Mouse (Mus musculus) hindbrain, embryonic 12.5 days (tissue): ENCODE measurements at regions not wholly inside any gene's neighbourhood (a gene's known extent, or its start where the extent isn't known, plus 50 kb on each side); places are given as distances from the start of the nearest gene placed in this dataset.

Experiments used
- ATAC-seq: fragments of 200-750 bp; cut with Nextera tagmentation; 2 replicates; pipeline ENCODE4 v1.8.0; 2017; ENCODE audit warnings: moderate TSS enrichment; ENCODE audit not compliant: low FRiP score
- H3K27ac ChIP-seq: fragments of 300-500 bp; sonication (generic); 2 replicates; pipeline ENCODE4 v1.5.1; 2016; ENCODE audit warnings: mild to moderate bottlenecking
- H3K27me3 ChIP-seq: fragments of 300-500 bp; sonication (generic); 2 replicates; pipeline ENCODE4 v1.6.1; 2016; ENCODE audit warnings: mild to moderate bottlenecking
- H3K36me3 ChIP-seq: fragments of 300-500 bp; sonication (generic); 2 replicates; pipeline ENCODE4 v1.6.1; 2016; ENCODE audit warnings: mild to moderate bottlenecking
- H3K4me1 ChIP-seq: fragments of 300-500 bp; sonication (generic); 2 replicates; pipeline ENCODE4 v1.6.1; 2016
- H3K4me2 ChIP-seq: fragments of 300-500 bp; sonication (generic); replicated peaks from 2 replicates; pipeline ENCODE4 v1.6.1; 2016; ENCODE audit warnings: mild to moderate bottlenecking
- H3K4me3 ChIP-seq: fragments of 300-500 bp; sonication (generic); 2 replicates; pipeline ENCODE4 v1.5.1; 2016; ENCODE audit warnings: mild to moderate bottlenecking
- H3K9ac ChIP-seq: fragments of 300-500 bp; sonication (generic); 2 replicates; pipeline ENCODE4 v1.6.1; 2016; ENCODE audit warnings: mild to moderate bottlenecking, moderate library complexity
- H3K9me3 ChIP-seq: fragments of 300-500 bp; sonication (generic); replicated peaks from 2 replicates; pipeline ENCODE4 v1.6.1; 2016; ENCODE audit warnings: mild to moderate bottlenecking
- WGBS: fragments of 180-500 bp; shearing (Covaris S2); methylation state at CpG from one replicate; pipeline ENCODE4 v1.1.7; 2016; 5-methylcytosine and 5-hydroxymethylcytosine counted together

DNA sequence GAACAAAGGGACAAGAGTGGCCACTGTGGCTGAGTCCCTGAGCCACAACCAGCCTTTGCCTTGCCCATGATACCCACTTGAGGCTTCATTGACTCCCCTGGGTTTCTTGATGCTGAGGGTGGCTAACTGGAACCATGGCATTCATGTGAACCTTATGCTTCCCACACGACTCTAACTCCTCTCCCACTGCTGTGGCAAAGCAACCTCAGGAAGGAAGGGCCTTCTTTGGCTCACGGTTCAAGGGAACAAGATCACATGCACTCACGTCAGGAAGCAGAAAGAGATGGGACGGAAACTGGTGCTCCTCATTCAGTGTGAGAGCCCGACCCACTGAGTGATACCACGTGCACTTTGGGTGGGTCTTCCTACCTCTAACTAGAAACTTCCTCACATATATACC is 190.3 kb downstream of the Pdcd6ip start:
- Histone ChIP-seq H3K4me1 (0 out of 2 replicates have a peak, but pooled peaks cover 6% of the 10 kb centered on the region), H3K4me2 (no peak overlapping the region), H3K36me3 (no peaks in the 10 kb centered on the region), H3K9me3 (no peaks in the 10 kb centered on the region), H3K4me3 (no peak overlapping the region), H3K9ac (no peak overlapping the region), H3K27ac (no peak overlapping the region), H3K27me3 (no peaks in the 10 kb centered on the region)
- 90% methylated on average over 6 of the region's 6 CpGs for WGBS
- no peak for ATAC-seq

DNA sequence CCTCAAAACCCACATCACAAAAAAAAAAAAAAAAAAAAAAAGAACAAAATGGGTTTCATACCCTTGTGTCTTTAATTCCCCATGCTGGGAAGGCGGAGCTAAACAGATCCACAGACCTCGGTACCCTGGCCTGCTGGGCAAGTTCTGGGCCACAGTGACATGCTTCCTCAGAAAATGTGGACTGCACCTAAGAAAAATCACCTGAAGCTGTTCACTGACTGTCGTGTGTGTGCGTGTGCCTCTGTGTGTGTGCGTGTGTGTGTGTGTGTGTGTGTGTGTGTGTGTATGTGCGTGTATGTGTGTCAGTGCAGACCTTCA is 192.4 kb downstream of the Pdcd6ip start:
- Histone ChIP-seq H3K27me3 (no peaks in the 10 kb centered on the region), H3K4me3 (no peak overlapping the region), H3K36me3 (no peaks in the 10 kb centered on the region), H3K4me2 (no peak overlapping the region), H3K27ac (no peak overlapping the region), H3K9me3 (no peaks in the 10 kb centered on the region), H3K9ac (no peak overlapping the region), H3K4me1 (0 out of 2 replicates have a peak, but pooled peaks cover 6% of the 10 kb centered on the region)
- no peak for ATAC-seq
- WGBS = 86% methylated on average over 6 of the region's 6 CpGs

DNA sequence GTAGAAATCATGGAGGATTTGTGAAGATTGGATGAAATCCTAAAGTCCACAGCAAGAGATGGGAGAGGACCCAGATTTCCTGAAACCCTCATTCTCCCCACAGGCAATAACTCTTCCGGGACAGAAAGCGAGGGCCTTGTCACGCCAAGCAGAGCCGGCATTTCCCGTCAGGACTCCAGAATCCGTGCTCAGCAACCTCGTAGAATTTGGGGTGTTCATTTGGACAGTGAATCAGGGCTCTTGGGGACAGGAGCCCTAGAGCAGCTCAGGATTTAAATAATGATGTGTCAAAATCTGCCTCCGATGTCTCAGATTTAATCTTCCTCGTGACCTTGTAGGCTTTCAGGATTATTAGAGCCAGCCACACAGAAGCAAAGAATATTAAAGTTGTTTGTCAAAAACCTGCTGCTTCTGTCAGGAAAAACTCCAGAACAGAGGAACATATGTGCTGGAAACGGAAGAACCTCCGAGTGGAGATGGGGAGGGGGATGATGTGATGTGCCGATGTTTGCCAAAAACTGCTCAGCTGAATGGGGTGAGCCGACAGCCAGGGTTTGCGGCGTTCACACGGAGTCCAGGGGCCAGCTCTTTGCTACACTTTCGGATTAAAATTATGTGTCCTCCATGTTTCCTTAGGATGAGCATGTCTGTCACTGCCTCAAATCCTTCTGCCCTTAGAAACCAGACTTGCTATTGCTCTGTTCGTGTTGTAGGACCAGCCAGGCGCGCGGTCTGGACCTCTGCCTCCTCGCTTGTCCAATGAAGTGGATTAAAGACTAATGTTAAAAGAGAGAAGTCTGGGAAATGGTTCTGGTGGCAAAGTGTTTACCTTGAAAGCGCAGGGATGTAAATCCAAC is 193.0 kb downstream of the Pdcd6ip start:
- WGBS = 82% methylated on average over 23 of the region's 23 CpGs

DNA sequence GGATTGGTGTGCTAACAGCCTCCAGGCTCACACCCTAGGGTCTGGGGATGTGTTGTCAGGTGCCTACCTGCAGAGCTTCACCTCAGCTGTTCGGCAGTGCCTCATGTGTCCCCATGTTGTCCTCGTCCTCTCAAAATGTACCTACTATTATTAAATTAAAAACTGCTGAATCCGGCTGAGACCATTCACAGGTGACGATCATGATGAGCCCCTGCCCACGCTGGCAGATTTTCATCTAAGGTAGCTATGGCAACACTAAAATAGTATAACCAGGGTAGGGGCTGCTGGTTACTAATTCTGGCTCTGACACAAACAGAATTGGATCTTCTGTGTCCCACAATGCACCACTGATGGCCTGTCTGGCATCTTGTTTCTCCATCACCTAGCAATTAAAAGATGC is 196.8 kb downstream of the Pdcd6ip start:
- Histone ChIP-seq H3K9ac (no peak overlapping the region), H3K27ac (no peak overlapping the region), H3K4me2 (no peak overlapping the region), H3K27me3 (no peaks in the 10 kb centered on the region), H3K9me3 (no peaks in the 10 kb centered on the region), H3K4me1 (peaks cover 12% of the 10 kb centered on the region), H3K36me3 (no peaks in the 10 kb centered on the region), H3K4me3 (no peak overlapping the region)
- no peak for ATAC-seq
- 85% methylated on average over 5 of the region's 5 CpGs for WGBS

More for the DNA sequence above, 193.0 kb downstream of the Pdcd6ip start:
- Histone ChIP-seq H3K9me3 (no peaks in the 10 kb centered on the region), H3K36me3 (no peaks in the 10 kb centered on the region), H3K4me1 (0 out of 2 replicates have a peak, but pooled peaks cover 6% of the 10 kb centered on the region), H3K27ac (no peak overlapping the region), H3K9ac (no peak overlapping the region), H3K27me3 (no peaks in the 10 kb centered on the region), H3K4me3 (no peak overlapping the region), H3K4me2 (no peak overlapping the region)
- ATAC-seq = no peak

DNA sequence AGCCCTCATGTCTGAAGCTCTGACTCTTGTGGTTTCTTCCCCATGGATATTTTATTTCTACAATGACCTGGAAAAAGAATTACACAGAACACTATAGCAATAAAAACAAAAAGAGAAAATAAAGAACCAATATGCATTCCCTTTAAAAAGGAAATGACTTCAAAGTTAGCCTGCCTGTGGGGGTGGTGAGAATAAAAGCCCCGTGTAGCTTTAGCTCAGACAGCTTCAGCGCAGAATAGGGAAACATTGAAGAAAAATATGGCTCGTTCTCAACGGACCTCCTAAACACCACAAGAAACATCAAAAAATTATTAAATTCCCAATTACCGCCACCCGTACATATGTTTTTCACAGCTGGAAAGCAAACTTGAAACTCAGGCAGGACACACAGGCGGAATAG is 198.7 kb downstream of the Pdcd6ip start:
- no peak overlapping the region for H3K27ac ChIP-seq
- 89% methylated on average over 7 of the region's 7 CpGs for WGBS
- no peak overlapping the region for H3K9ac ChIP-seq
- no peaks in the 10 kb centered on the region for H3K9me3 ChIP-seq
- no peak overlapping the region for H3K4me3 ChIP-seq
- no peak overlapping the region for H3K4me2 ChIP-seq
- no peaks in the 10 kb centered on the region for H3K27me3 ChIP-seq
- H3K36me3 ChIP-seq = no peaks in the 10 kb centered on the region
- peaks cover 12% of the 10 kb centered on the region for H3K4me1 ChIP-seq
- no peak for ATAC-seq

DNA sequence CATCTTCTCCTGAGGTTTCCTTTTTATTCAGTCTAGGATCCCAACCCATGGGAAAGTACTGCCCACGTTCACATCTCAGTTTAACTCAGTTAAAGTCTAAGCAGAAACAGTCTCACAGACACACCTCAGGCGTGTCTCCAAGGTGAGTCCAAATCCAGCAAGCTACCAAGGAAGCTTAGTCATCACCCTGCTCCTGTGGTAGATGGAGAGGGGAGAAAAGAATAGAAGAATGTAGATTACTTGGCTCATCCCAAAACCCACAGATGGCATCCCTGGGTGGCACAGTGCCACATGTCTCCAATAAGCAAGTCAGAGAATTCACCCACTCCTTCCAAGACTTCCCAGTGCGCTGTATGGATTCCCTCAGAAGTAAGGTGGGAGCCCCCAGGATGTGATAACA is 199.2 kb downstream of the Pdcd6ip start:
- H3K27ac ChIP-seq = no peak overlapping the region
- no peaks in the 10 kb centered on the region for H3K9me3 ChIP-seq
- no peaks in the 10 kb centered on the region for H3K36me3 ChIP-seq
- no peak overlapping the region for H3K4me2 ChIP-seq
- no peak for ATAC-seq
- H3K27me3 ChIP-seq = no peaks in the 10 kb centered on the region
- no peak overlapping the region for H3K4me3 ChIP-seq
- WGBS = 88% methylated on average over 3 of the region's 3 CpGs
- H3K4me1 ChIP-seq = peaks cover 12% of the 10 kb centered on the region
- H3K9ac ChIP-seq = no peak overlapping the region

DNA sequence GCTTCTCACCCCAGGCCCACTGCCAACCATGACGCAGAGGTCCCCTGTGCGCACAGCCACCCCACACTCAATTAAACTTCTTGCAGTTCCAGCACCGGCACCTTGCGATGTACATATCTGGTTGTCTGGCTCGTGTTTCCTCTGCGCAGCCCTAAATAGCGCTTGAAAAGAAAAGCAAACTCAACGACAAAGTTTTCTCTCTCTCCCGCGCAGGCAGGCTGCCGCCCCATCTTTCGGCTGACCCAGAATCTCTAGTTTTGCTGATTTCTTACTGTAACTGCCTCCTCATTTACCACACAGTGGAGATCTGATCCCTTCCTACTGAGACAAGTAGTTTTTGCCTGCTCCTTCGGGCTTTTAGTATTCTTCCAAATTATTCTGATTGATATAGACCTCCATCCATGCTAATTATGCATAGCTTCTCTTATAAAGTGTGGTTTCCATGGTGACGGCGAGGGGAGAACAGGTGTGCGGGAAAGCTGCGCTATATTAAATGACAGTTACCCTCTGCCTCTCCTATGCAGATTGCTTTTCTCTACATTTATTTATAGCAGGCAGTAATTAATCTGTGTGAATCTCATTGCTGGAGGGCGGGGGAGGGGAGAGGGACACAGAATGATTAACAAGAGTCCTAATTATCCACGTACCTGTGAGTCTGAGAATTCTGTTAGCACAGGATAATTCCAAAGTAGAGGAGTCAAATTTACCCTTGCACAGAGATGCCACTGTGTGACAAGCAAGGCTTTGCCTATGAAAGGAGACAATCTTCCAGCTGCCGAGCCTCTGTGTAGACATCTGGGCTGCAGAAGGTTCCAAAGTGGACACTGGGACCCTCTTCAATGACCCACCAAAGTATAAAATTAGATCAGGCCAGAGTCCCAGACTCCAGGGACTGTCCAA is 200.2 kb downstream of the Pdcd6ip start:
- H3K4me3 ChIP-seq = no peak overlapping the region
- WGBS = 77% methylated on average over 20 of the region's 20 CpGs
- H3K4me2 ChIP-seq = no peak overlapping the region
- H3K36me3 ChIP-seq = no peaks in the 10 kb centered on the region
- H3K9me3 ChIP-seq = no peaks in the 10 kb centered on the region
- no peaks in the 10 kb centered on the region for H3K27me3 ChIP-seq
- peak; percentile 71 for ATAC-seq
- no peak overlapping the region for H3K9ac ChIP-seq
- H3K27ac ChIP-seq = 0 out of 2 replicates have a peak overlapping the region, but pooled peaks have one; percentile 18
- H3K4me1 ChIP-seq = peaks cover 12% of the 10 kb centered on the region

DNA sequence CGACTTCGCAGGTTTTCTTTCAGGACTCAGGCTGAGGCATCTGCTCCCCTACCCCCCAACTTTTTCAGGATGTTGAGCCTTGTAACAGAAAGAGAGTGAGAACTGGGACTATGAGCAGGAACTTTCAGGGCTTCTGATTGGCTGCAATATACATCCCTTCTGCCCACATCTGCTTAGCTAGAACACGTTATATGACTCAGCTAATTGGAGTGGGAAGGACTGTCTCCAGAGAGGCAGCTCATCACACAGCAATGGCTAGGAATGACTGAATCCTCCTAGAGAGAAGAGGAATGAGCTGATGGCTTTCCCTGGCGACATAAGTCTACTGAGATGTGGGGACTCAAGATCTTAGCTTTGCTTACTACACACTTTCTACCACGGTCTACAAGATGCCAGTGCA is 208.8 kb downstream of the Pdcd6ip start:
- no peak for ATAC-seq
- H3K27ac ChIP-seq = no peak overlapping the region
- WGBS = 81% methylated on average over 5 of the region's 5 CpGs

DNA sequence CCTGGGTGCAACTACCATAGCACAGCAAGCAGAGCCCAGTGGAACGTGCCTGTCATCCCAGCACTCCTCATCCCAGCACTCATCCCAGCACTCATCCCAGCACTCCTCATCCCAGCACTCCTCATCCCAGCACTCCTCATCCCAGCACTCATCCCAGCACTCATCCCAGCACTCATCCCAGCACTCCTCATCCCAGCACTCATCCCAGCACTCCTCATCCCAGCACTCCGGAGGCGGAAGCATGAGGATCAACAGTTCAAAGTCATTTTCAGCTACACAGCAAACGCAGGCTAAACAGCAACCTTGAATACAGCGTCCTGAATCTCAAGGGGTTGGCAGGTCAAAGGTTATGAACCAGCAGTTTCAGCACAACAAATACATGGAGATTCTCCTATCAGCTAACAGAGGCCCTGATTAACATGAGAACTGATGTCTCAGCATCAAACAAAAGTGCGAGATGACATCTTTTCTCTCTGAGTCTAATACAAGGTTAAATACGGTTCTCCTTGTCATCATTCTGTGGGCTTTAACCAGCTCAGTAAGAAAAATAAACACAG is 211.8 kb downstream of the Pdcd6ip start:
- Histone ChIP-seq H3K4me2 (no peak overlapping the region), H3K36me3 (no peaks in the 10 kb centered on the region), H3K9me3 (no peaks in the 10 kb centered on the region), H3K4me1 (no peaks in the 10 kb centered on the region), H3K27me3 (no peaks in the 10 kb centered on the region), H3K9ac (no peak overlapping the region), H3K27ac (no peak overlapping the region), H3K4me3 (no peak overlapping the region)
- ATAC-seq = no peak
- WGBS = 32% methylated on average over 7 of the region's 7 CpGs

More for the DNA sequence above, 208.8 kb downstream of the Pdcd6ip start:
- Histone ChIP-seq H3K27me3 (no peaks in the 10 kb centered on the region), H3K4me3 (no peak overlapping the region), H3K9ac (no peak overlapping the region), H3K9me3 (no peaks in the 10 kb centered on the region), H3K4me1 (no peaks in the 10 kb centered on the region), H3K4me2 (no peak overlapping the region), H3K36me3 (no peaks in the 10 kb centered on the region)

DNA sequence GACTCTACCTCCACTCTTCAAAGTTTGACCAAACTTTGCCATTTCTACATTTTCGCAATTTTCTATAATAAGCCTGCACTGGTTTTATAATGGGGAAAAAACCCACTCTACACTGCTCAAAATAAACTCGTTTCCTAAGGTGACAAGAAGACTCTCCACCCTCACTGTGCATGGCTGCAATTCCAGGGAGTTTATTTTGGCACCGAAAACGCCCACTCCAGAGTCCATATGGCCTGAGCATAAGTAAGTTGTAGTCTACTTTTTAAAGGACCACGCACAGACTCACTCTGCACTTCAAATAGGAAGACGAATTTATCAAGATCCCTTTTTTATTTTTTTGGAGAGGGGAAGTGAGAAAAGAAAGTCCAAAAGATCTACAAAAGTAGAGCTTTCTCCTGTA is 219.4 kb downstream of the Pdcd6ip start:
- ATAC-seq = no peak
- no peaks in the 10 kb centered on the region for H3K36me3 ChIP-seq
- WGBS = 89% methylated on average over 6 of the region's 6 CpGs

DNA sequence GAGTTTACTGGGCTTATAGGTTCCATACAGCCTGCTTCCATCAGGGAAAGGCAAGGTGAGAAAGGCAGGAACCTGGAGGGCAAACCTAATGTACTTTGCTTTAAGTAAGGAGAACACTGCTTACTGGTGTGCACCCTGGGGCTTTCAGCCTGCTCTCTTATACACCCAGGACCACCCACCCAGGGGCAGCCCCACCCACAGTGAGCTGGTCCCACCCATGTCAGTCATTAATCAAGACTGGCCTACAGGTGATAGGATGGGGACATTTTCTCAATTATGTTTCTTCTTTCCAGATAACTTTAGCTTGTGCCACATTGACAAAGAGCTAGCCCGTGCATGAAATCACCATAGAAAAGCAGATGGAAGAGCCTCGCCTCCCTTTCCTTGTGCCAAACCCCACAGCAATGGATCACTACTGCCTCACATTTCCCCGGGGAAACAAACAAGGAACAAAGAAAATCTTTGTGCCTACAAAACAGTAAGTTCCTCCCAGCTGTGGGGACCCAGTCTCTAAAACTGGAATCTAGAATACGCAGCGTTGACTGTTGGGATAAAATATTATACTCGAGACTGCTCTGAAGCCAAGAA is 221.5 kb downstream of the Pdcd6ip start:
- H3K4me3 ChIP-seq = no peak overlapping the region
- peak; percentile 87 for ATAC-seq
- no peak overlapping the region for H3K4me2 ChIP-seq
- no peak overlapping the region for H3K9ac ChIP-seq
- H3K4me1 ChIP-seq = 0 out of 2 replicates have a peak, but pooled peaks cover 4% of the 10 kb centered on the region
- H3K9me3 ChIP-seq = no peaks in the 10 kb centered on the region
- no peaks in the 10 kb centered on the region for H3K36me3 ChIP-seq
- 45% methylated on average over 6 of the region's 6 CpGs for WGBS
- H3K27me3 ChIP-seq = no peaks in the 10 kb centered on the region
- H3K27ac ChIP-seq = no peak overlapping the region

More for the DNA sequence above, 219.4 kb downstream of the Pdcd6ip start:
- Histone ChIP-seq H3K9ac (no peak overlapping the region), H3K27me3 (no peaks in the 10 kb centered on the region), H3K4me2 (no peak overlapping the region), H3K4me3 (no peak overlapping the region), H3K4me1 (0 out of 2 replicates have a peak, but pooled peaks cover 4% of the 10 kb centered on the region), H3K27ac (no peak overlapping the region), H3K9me3 (no peaks in the 10 kb centered on the region)

DNA sequence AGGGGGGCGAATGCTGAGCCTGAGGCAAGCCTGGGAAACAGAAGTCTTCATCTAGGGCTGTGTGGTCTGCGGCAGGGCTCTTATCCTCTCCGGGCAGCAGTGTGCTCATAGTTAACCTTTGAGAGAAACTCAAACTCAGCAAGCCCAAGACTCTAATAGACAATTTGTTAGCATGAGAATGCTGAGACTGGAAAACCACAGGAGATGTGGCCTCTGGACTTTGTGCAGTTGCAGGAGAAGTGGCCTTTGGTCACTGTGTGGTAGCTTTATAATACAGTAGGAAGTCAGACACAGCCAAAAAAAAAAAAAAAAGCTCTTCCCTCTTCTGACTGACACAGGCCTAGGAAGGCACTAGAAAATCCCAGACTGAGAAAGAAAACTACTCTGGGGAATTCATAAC is 228.2 kb downstream of the Pdcd6ip start:
- Histone ChIP-seq H3K9me3 (0 out of 2 replicates have a peak, but pooled peaks cover 5% of the 10 kb centered on the region), H3K36me3 (no peaks in the 10 kb centered on the region), H3K9ac (no peak overlapping the region), H3K4me2 (no peak overlapping the region), H3K27me3 (no peaks in the 10 kb centered on the region), H3K27ac (no peak overlapping the region), H3K4me3 (no peak overlapping the region), H3K4me1 (no peaks in the 10 kb centered on the region)
- WGBS = 82% methylated on average over 3 of the region's 3 CpGs
- no peak for ATAC-seq
